Mouse (Mus musculus): Measurements from ENCODE around the gene Polr2l.

DNA sequence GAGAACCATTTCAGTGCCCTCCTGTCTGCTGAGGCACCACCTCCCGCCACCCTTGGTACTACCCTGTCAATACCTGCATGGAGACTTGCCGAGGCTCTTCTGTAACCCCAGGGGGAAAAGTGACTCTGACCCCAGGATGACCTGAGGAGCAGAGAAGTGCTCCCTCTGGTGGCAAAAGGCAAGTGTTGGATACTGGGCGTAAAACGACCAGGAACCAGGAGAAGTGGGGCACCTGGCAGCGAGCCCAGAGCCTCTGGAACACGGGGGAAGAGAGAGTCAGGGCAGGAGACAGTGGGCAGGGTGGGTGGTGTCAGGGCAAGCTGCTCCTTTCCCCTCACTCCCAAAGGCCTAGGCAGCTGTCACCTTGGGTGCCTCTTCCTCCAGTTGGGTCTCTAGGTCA is 34.3 kb downstream of the Polr2l start:
- TF ChIP-seq CTCF (IDR thresholded peaks at IDR 0.05; ENCODE audit: control insufficient read depth, insufficient read depth, insufficient replicate concordance, low read depth, low read length): peak; percentile 50; the same call in 1 of the 2 replicates
- TF ChIP-seq POLR2A (IDR thresholded peaks at IDR 0.05; ENCODE audit: control insufficient read depth, low read depth, low read length): no peak
